Mouse (Mus musculus): ENCODE results near the gene Tbc1d8. TPM values are rescaled to one million over a fixed set of nuclear protein-coding genes. Genes with fewer than 3 reads are reported as not detected.

Tbc1d8 gene
- polyA plus RNA-seq, 1 experiment: 30.9 TPM

DNA sequence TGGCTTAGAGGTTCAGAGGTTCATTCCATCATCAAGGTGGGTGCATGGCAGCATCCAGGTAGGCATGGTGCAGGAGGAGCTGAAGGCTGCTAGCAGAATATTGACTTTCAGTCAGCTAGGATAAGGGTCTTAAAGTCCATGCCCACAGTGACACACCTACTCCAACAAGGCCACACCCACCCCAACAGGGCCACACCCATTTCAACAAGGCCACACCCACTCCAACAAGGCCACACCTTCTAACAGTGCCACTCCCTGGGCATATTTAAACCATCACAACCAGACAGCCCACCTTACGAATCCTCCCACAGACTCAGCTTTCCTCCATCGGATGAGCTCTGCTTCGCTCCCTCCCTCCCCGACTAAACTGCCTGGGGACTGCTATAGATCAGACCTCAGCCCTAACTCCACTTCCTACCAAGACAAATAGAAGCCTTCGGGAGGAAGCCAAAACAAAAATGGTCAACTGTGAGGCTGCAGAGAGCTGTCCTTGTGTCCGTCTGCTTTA lies 15.6 kb downstream of the Tbc1d8 start:
- Histone ChIP-seq H3K4me3 (replicated peaks; ENCODE audit: extremely low read depth, low read depth, low read length) (no peak overlapping the region), H3K4me1 (ENCODE audit: control insufficient read depth, insufficient read depth, low read length) (peaks cover 10% of the 10 kb centered on the region)
- DNase-seq: no peak
- 86% methylated on average over 6 of the region's 6 CpGs for WGBS
- TF ChIP-seq POLR2A (IDR thresholded peaks at IDR 0.05; ENCODE audit: borderline replicate concordance, extremely low read depth, low read depth, low read length): no peak
- TF ChIP-seq CTCF (IDR thresholded peaks at IDR 0.05; ENCODE audit: insufficient read depth, low read length): no peak

DNA sequence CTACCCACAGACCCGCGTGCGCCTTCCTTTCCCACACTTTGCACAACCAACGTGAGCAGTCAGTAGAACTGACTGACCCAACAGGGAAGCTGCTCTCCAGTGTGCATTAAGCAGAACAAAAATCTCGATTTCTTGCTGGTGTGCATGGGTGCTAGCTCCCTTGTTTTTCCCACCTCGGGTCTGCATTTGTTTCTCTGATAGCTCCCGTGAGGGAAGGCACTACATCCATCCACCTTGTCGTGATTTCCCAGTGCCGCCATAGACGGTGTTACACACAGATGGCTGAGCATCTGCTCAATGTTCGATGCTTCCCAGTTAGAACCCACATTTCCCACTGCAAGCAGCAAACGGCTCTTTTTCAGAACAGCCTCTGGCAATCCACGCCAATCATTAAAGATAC lies 16.5 kb downstream of the Tbc1d8 start:
- 92% methylated on average over 13 of the region's 13 CpGs for WGBS
- TF ChIP-seq POLR2A (IDR thresholded peaks at IDR 0.05; ENCODE audit: borderline replicate concordance, extremely low read depth, low read depth, low read length) (no peak), CTCF (IDR thresholded peaks at IDR 0.05; ENCODE audit: insufficient read depth, low read length) (no peak)
- Histone ChIP-seq H3K4me3 (replicated peaks; ENCODE audit: extremely low read depth, low read depth, low read length) (no peak overlapping the region), H3K4me1 (ENCODE audit: control insufficient read depth, insufficient read depth, low read length) (peaks cover 8% of the 10 kb centered on the region)
- DNase-seq: no peak

DNA sequence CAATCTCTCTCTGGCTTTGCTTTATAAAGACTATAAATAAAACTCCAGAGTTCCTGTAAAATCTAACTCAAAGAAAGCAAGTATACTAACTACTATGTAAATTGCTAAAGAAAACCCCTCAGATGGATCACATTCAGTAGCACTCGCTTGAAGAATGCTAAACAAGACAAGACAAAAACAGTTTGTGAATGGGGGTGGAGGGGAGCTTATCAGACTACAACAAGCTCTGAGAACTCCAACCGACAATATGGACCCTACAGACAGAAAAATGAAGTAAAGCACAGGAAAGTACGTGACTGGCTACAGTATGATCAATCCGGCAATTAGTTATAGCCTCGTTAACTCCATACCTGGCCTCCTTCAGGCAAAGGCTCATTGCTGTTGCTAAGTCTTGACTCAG lies 18.1 kb downstream of the Tbc1d8 start:
- H3K4me3 ChIP-seq (replicated peaks; ENCODE audit: extremely low read depth, low read depth, low read length): no peak overlapping the region
- no peak for DNase-seq
- 86% methylated on average over 5 of the region's 5 CpGs for WGBS
- TF ChIP-seq POLR2A (IDR thresholded peaks at IDR 0.05; ENCODE audit: borderline replicate concordance, extremely low read depth, low read depth, low read length) (no peak), CTCF (IDR thresholded peaks at IDR 0.05; ENCODE audit: insufficient read depth, low read length) (no peak)
- peaks cover 12% of the 10 kb centered on the region for H3K4me1 ChIP-seq (ENCODE audit: control insufficient read depth, insufficient read depth, low read length)

DNA sequence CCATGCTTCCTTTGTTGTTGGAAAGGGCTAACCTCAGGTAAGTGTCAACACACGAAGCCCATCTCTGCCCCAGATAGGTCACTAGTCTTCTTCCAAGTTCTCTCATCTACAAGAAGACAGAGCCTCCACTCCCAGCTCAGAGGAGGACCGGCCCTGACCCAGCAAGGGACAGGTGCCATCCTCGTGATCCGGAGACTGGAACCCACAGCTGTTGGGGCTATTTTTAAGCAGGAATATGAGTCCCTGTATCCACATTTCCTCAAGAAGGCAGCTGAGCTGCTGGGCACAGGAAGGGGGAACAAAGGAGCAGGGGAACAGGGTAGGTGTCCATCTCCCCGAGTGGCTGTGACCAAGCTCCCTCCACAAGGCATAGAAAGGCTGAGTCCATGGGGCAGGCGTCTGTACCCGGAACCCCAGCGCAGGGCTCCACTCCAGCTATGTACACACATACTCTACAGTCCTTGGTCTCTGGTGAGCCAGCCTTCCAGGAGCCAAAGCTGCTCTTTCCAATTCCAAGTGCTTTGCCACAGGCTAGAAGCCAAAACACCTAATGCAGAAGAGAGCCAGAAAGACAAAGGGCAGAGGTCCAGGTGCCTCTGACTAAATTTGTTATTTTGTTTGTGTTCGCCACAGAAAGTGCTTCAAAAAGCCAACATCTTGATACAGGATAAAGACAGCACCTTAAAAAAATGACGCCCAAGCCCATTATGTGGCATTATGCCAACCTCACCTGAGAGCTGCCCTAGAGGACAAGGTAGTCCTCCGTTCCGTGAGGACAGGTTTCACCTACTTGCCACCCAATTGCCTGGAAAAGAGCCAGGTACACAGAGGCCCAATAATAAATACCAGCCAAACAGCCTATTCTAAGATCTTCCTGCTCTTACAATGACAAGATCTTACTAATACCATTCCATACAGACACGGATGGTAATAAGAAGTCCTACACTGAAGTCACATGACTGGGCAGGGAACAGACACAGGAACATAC lies 20.4 kb downstream of the Tbc1d8 start:
- 65% methylated on average over 13 of the region's 13 CpGs for WGBS
- no peak for TF ChIP-seq POLR2A (IDR thresholded peaks at IDR 0.05; ENCODE audit: borderline replicate concordance, extremely low read depth, low read depth, low read length)
- TF ChIP-seq CTCF (IDR thresholded peaks at IDR 0.05; ENCODE audit: insufficient read depth, low read length): no peak
- peaks cover 24% of the 10 kb centered on the region for H3K4me1 ChIP-seq (ENCODE audit: control insufficient read depth, insufficient read depth, low read length)
- peak; percentile 64 for DNase-seq
- no peak overlapping the region for H3K4me3 ChIP-seq (replicated peaks; ENCODE audit: extremely low read depth, low read depth, low read length)

DNA sequence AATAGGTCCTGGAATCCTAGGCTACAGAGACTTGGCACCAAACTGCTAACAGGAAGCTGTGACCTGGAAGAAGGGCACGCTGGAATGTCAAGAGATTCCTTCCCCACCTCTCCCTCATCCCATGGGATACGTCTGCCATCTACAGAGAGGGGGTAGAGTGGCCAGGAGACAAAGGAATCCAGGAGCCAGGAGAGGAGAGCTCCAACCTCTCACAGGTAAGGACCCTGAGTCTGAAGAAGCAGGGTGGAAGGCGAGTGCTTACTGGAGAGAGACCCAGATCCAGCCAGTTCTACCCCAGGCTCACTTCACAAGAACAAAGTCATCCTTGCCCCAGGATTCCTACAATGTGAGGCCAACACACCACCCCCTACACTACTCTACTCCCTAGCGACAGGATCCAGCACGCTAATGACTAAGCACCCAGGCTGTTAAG lies 22.1 kb downstream of the Tbc1d8 start:
- 53% methylated on average over 5 of the region's 5 CpGs for WGBS
- H3K4me1 ChIP-seq (ENCODE audit: control insufficient read depth, insufficient read depth, low read length): peaks cover 25% of the 10 kb centered on the region
- no peak for TF ChIP-seq POLR2A (IDR thresholded peaks at IDR 0.05; ENCODE audit: borderline replicate concordance, extremely low read depth, low read depth, low read length)
- no peak for TF ChIP-seq CTCF (IDR thresholded peaks at IDR 0.05; ENCODE audit: insufficient read depth, low read length)
- H3K4me3 ChIP-seq (replicated peaks; ENCODE audit: extremely low read depth, low read depth, low read length): no peak overlapping the region
- no peak for DNase-seq

DNA sequence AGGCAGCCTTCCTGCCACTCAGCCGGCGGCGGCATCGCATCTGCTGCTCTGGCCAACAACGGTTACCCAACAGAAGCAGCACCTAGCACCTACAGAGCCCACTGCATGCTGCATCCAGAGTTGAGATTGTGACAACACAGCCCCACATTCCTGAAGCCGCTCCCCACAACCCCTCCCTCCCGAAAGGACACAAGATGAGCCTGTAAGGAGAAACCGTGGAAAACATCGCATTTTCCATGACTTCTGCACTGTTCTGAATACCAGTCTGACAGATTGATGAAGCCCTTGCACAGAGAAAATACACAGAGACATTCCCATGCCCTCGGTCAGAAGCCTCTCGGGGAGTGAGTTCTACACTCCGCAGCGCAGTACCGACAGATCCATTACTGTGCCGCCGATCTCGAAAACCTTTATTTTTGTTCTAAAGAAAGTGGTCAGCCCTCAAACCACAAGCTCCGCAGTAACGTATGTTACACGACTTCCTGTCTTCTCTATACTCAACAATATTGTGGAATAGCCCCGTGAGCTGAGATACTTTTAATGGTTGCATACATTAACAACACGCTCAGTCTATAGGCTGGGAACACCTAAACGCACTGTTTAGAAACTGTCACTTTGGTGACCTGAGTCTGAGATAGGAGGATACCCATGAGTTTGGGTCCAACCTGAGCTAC lies 23.1 kb downstream of the Tbc1d8 start:
- peaks cover 23% of the 10 kb centered on the region for H3K4me1 ChIP-seq (ENCODE audit: control insufficient read depth, insufficient read depth, low read length)
- TF ChIP-seq CTCF (IDR thresholded peaks at IDR 0.05; ENCODE audit: insufficient read depth, low read length) (no peak), POLR2A (IDR thresholded peaks at IDR 0.05; ENCODE audit: borderline replicate concordance, extremely low read depth, low read depth, low read length) (no peak)
- H3K4me3 ChIP-seq (replicated peaks; ENCODE audit: extremely low read depth, low read depth, low read length): no peak overlapping the region
- DNase-seq: no peak
- 64% methylated on average over 23 of the region's 23 CpGs for WGBS

DNA sequence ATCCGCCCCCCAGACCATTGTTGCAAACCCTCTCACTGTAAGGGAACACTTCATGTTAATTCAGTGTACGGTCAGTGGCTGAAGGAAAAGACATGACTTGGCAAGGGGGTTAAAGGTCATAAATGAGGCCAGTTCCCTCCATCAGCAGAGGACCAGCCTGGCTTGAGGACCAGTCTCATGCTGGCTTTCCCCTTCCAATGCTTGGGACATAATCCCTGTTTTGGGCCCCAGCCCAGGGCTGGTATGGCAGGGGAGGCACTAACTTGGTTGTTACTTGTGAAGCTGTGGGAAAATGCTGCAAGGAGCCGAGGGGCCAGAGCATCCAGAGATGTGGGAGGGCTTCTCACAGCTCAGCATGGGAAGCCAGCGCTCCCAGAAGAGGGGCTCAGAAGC lies 23.8 kb downstream of the Tbc1d8 start:
- DNase-seq: no peak
- 78% methylated on average over 4 of the region's 4 CpGs for WGBS
- Histone ChIP-seq H3K4me1 (ENCODE audit: control insufficient read depth, insufficient read depth, low read length) (peaks cover 25% of the 10 kb centered on the region), H3K4me3 (replicated peaks; ENCODE audit: extremely low read depth, low read depth, low read length) (no peak overlapping the region)
- TF ChIP-seq POLR2A (IDR thresholded peaks at IDR 0.05; ENCODE audit: borderline replicate concordance, extremely low read depth, low read depth, low read length) (no peak), CTCF (IDR thresholded peaks at IDR 0.05; ENCODE audit: insufficient read depth, low read length) (no peak)

DNA sequence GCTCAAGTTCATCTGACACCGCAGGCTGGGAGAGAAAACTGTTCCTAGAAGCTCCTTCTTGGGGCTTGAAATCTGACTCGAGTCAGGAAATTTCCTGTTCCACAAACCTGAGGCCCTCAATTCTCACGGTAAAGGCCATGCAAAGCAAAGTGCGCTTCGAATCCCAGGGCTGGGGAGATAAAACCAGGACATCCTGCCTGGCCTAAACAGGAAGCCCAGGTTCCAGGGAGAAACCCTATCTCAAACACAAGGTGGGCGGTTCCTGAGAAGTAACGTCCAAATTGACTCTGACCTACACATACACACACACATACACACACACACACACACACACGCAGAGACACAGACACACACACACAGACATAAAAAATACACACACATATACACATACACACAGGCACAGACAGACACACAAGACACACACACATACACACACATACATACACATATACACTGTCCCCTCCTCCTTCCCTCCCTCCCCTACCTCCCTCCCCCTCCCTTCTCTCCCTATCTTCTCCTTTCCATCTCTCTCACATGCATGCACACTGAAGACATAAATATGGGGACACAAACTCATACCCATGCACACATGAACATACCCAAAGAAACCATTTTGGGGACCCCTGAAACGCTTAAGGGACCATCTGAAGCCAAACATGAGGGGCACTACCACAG lies 24.3 kb downstream of the Tbc1d8 start:
- DNase-seq: no peak
- WGBS: 50% methylated on average over 9 of the region's 9 CpGs
- Histone ChIP-seq H3K4me3 (replicated peaks; ENCODE audit: extremely low read depth, low read depth, low read length) (no peak overlapping the region), H3K4me1 (ENCODE audit: control insufficient read depth, insufficient read depth, low read length) (peaks cover 27% of the 10 kb centered on the region)
- TF ChIP-seq CTCF (IDR thresholded peaks at IDR 0.05; ENCODE audit: insufficient read depth, low read length) (no peak), POLR2A (IDR thresholded peaks at IDR 0.05; ENCODE audit: borderline replicate concordance, extremely low read depth, low read depth, low read length) (no peak)

DNA sequence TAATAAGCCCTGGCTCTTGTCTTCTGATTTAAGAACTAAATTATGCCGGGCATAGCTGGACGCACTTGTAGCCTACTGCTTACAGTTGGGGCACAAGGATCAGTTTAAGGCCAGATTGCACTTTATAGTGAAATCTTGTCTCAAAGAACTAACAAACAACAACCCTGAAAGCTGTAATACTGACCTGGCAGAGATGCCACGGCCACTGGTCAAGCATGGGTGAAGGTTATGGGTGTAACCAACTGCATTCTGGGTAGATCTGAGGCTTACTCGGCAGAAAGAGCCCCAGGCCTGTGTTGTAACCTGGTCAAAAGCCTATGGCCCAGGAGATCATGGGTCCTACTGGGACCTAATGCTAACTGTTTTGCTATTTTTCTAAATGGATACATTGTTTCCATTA lies 26.4 kb downstream of the Tbc1d8 start:
- WGBS: 81% methylated on average over 4 of the region's 4 CpGs
- TF ChIP-seq CTCF (IDR thresholded peaks at IDR 0.05; ENCODE audit: insufficient read depth, low read length) (no peak), POLR2A (IDR thresholded peaks at IDR 0.05; ENCODE audit: borderline replicate concordance, extremely low read depth, low read depth, low read length) (no peak)
- H3K4me1 ChIP-seq (ENCODE audit: control insufficient read depth, insufficient read depth, low read length): peaks cover 28% of the 10 kb centered on the region
- no peak overlapping the region for H3K4me3 ChIP-seq (replicated peaks; ENCODE audit: extremely low read depth, low read depth, low read length)
- DNase-seq: no peak

All from lung, adult 2 months (tissue).